ENCODE assay signal across 10 mouse cellular contexts in the genomic region with DNA sequence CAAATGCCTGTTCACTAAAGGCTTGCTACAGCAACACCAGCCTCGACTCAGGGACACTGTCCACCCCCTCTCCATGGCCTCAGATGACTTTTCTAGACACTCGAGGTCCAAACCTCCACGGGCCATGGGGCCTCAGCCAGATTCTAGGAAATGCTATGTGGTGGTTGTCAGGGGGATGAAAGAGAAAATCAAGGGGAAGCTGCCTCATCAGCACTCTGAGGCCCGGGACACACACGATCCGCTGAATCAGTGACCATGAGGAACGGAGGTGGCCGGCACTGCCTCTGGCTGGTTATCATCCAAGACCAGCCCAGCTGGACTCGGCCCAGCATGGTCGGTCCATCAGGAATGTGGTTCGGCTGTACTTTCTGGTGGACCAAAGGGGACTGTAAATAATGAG. TPM values are rescaled to one million over a fixed set of nuclear protein-coding genes. Genes with fewer than 3 reads are reported as not detected.
A peak's percentile ranks its signal among the peaks of the same experiment; 100 is the strongest.
DNase-seq lines count a peak whose midpoint lies in the region; ATAC-seq and TF ChIP-seq lines count a peak whose summit lies in the region.
"Had no signal": no experiment of that assay in that cellular context is flagged by ENCODE, and none has a peak within 500 bp of the region (broad histone marks: within the 10 kb centered on the region; RNA-seq: fewer than 3 reads in every experiment).

No protein-coding gene starts in this region.

- peaks cover 6% of the 10 kb centered on the region for H3K36me3 ChIP-seq in lung, embryonic 16.5 days (ENCODE audit: control insufficient read depth, insufficient read depth, low read length)
- no peaks in the 10 kb centered on the region for H3K36me3 ChIP-seq in thymus, adult 2 months (ENCODE audit: control insufficient read depth, insufficient read depth, low read length)

- no peak overlapping the region for H3K27ac ChIP-seq in lung, embryonic 16.5 days (ENCODE audit: low read length)
- no peak overlapping the region for H3K27ac ChIP-seq in thymus, adult 2 months (ENCODE audit: control insufficient read depth, insufficient read depth, low read length)
- H3K27ac ChIP-seq: hindbrain, embryonic 12.5 days; limb, embryonic 12.5 days had no signal

- peak; percentile 46 for DNase-seq in cerebellum, adult 9-11 months
- DNase-seq in cerebellum, postnatal 36 days, result no peak
- DNase-seq in lung, adult 2 months, result no peak
- DNase-seq in gastrocnemius, adult 8-10 months (ENCODE audit: low spot score in 2 of 2), result peak; percentile 65 to 70
- DNase-seq in lung, postnatal 4 days, result peak; percentile 31 to 68
- no peak for DNase-seq in thymus, adult 2 months

- WGBS in lung, embryonic 16.5 days, result 68% methylated on average over 11 of the region's 11 CpGs
- whole genome bisulfite sequencing in lung, adult 2 months, result 54% methylated on average over 11 of the region's 11 CpGs
- 86% methylated on average over 11 of the region's 11 CpGs for WGBS in thymus, adult 2 months

- H3K9ac ChIP-seq in lung, embryonic 16.5 days (ENCODE audit: low read length), result no peak overlapping the region
- H3K9ac ChIP-seq: hindbrain, embryonic 12.5 days; limb, embryonic 12.5 days had no signal

- no peak overlapping the region for H3K4me3 ChIP-seq in lung, embryonic 16.5 days (ENCODE audit: low read length)
- H3K4me3 ChIP-seq in lung, adult 2 months (replicated peaks; ENCODE audit: extremely low read depth, low read depth, low read length), result no peak overlapping the region
- no peak overlapping the region for H3K4me3 ChIP-seq in thymus, adult 2 months (ENCODE audit: control insufficient read depth, insufficient read depth, low read length)
- H3K4me3 ChIP-seq: hindbrain, embryonic 12.5 days; limb, embryonic 12.5 days had no signal

- no peak for TF ChIP-seq POLR2A in lung, adult 2 months (IDR thresholded peaks at IDR 0.05; ENCODE audit: borderline replicate concordance, extremely low read depth, low read depth, low read length)
- no peak for TF ChIP-seq POLR2A in thymus, adult 2 months (IDR thresholded peaks at IDR 0.05; ENCODE audit: control insufficient read depth, extremely low read depth, insufficient read depth, low read length, poor library complexity)

- TF ChIP-seq CTCF in lung, adult 2 months (IDR thresholded peaks at IDR 0.05; ENCODE audit: insufficient read depth, low read length), result no peak
- TF ChIP-seq CTCF in thymus, adult 2 months (IDR thresholded peaks at IDR 0.05; ENCODE audit: borderline replicate concordance, control insufficient read depth, extremely low read depth, insufficient read depth, low read length, poor library complexity), result no peak

- peaks cover 4% of the 10 kb centered on the region; the same call in 1 of the 2 replicates for H3K4me1 ChIP-seq in lung, embryonic 16.5 days (replicated peaks; ENCODE audit: control insufficient read depth, insufficient read depth, low read length)
- H3K4me1 ChIP-seq in lung, adult 2 months (ENCODE audit: control insufficient read depth, insufficient read depth, low read length), result peaks cover 6% of the 10 kb centered on the region
- H3K4me1 ChIP-seq in thymus, adult 2 months (replicated peaks; ENCODE audit: control insufficient read depth, insufficient read depth, low read length), result no peaks in the 10 kb centered on the region; the same call in 1 of the 2 replicates
- H3K4me1 ChIP-seq: hindbrain, embryonic 12.5 days; limb, embryonic 12.5 days had no signal

- H3K4me2 ChIP-seq in lung, embryonic 16.5 days (ENCODE audit: low read depth, low read length), result no peak overlapping the region
- H3K4me2 ChIP-seq: hindbrain, embryonic 12.5 days; limb, embryonic 12.5 days had no signal

- peak; percentile 24; the same call in 1 of the 2 replicates for ATAC-seq in lung, embryonic 16.5 days (ENCODE audit: low read depth)
- ATAC-seq in activated CD4-positive, CD25-positive, alpha-beta regulatory T cell, adult 4 months, result no peak

- no peaks in the 10 kb centered on the region for H3K9me3 ChIP-seq in lung, embryonic 16.5 days (ENCODE audit: control insufficient read depth, low read length)
- H3K9me3 ChIP-seq: hindbrain, embryonic 12.5 days; limb, embryonic 12.5 days had no signal

- no peaks in the 10 kb centered on the region for H3K27me3 ChIP-seq in lung, embryonic 16.5 days (ENCODE audit: control insufficient read depth, insufficient read depth, low read depth, low read length)
- no peaks in the 10 kb centered on the region for H3K27me3 ChIP-seq in thymus, adult 2 months (ENCODE audit: control insufficient read depth, insufficient read depth, low read length)
- H3K27me3 ChIP-seq: hindbrain, embryonic 12.5 days; limb, embryonic 12.5 days had no signal

RNA-seq across cellular contexts. Expression of gene Hk2, which starts 23.2 kb away (rescaled TPM):
- 12.7 and 16.7 TPM in 2 replicates for polyA plus RNA-seq in lung, embryonic 16.5 days (2015; fragmentation: Nextera tagmentation; extraction: Ambion mirVana)
- 7.5 and 15.1 TPM in 2 replicates for polyA plus RNA-seq in lung, adult 2 months (2012; rRNA removed)
- 100 to 1,000 TPM; 261 to 301 (median 287) TPM for total RNA-seq in gastrocnemius, adult 8-10 months (2022)
- 1 to 10 TPM; 5.0 to 6.4 TPM for polyA plus RNA-seq in activated CD4-positive, CD25-positive, alpha-beta regulatory T cell, adult 4 months (2017; shearing (Covaris generic))
- 6.7 TPM in 2 replicates for polyA plus RNA-seq in thymus, adult 2 months (2012; rRNA removed)

RNA-seq across cellular contexts. Expression of gene Pole4, which starts 45.9 kb away (rescaled TPM):
- 101 and 115 TPM in 2 replicates for polyA plus RNA-seq in lung, embryonic 16.5 days (2015; fragmentation: Nextera tagmentation; extraction: Ambion mirVana)
- polyA plus RNA-seq in lung, adult 2 months (2012; rRNA removed), result 13.6 and 15.5 TPM in 2 replicates
- total RNA-seq in gastrocnemius, adult 8-10 months (2022), result 10 to 100 TPM; 19.6 to 27.0 (median 20.2) TPM
- 10 to 100 TPM; 67.9 to 73.6 TPM for polyA plus RNA-seq in activated CD4-positive, CD25-positive, alpha-beta regulatory T cell, adult 4 months (2017; shearing (Covaris generic))
- polyA plus RNA-seq in thymus, adult 2 months (2012; rRNA removed), result 19.2 and 20.4 TPM in 2 replicates

Comparison
In these comparisons a context has a peak if more than half of its experiments do, and no peak if none do; other contexts are left out.
1. DNase-seq: peak in cerebellum, adult 9-11 months (single experiment), gastrocnemius, adult 8-10 months (2 of 2) and lung, postnatal 4 days (2 of 2); none in cerebellum, postnatal 36 days (0 of 2), lung, adult 2 months (single experiment) and thymus, adult 2 months (single experiment).